Mouse (Mus musculus): ENCODE data around the gene Sdhc. TPM values are rescaled to one million over a fixed set of nuclear protein-coding genes. Genes with fewer than 3 reads are reported as not detected.
A peak's percentile ranks its signal among the peaks of the same experiment; 100 is the strongest.

The Sdhc gene
- polyA plus RNA-seq, 1 experiment from 2014 or later = 228 TPM

GRCm38 (mm10) chr1:171121839-171122238 lies 28.6 kb downstream of the Sdhc start:
- ATAC-seq (ENCODE audit: low FRiP score, low read depth) = no peak
- no peaks in the 10 kb centered on the region for H3K27me3 ChIP-seq (replicated peaks)
- no peaks in the 10 kb centered on the region for H3K4me1 ChIP-seq
- no peaks in the 10 kb centered on the region for H3K36me3 ChIP-seq
- H3K4me2 ChIP-seq (replicated peaks) = no peak overlapping the region
- H3K27ac ChIP-seq = no peak overlapping the region
- H3K9ac ChIP-seq = no peak overlapping the region
- WGBS = 52% methylated on average over 5 of the region's 5 CpGs
- H3K9me3 ChIP-seq = no peaks in the 10 kb centered on the region
- no peak overlapping the region for H3K4me3 ChIP-seq

- Histone ChIP-seq H3K27me3 (replicated peaks) (no peaks in the 10 kb centered on the region), H3K9ac (no peak overlapping the region), H3K4me1 (no peaks in the 10 kb centered on the region), H3K9me3 (no peaks in the 10 kb centered on the region), H3K36me3 (no peaks in the 10 kb centered on the region), H3K27ac (no peak overlapping the region), H3K4me2 (replicated peaks) (no peak overlapping the region), H3K4me3 (no peak overlapping the region)
- 60% methylated on average over 3 of the region's 3 CpGs for WGBS
- ATAC-seq (ENCODE audit: low FRiP score, low read depth) = no peak
These were observed 29.5 kb downstream of the Sdhc start for GRCm38 (mm10) chr1:171120893-171121292.

- WGBS = 88% methylated on average over 14 of the region's 14 CpGs
- H3K4me2 ChIP-seq (replicated peaks) = no peak overlapping the region
These were observed 31.0 kb downstream of the Sdhc start for GRCm38 (mm10) chr1:171119405-171119804.

GRCm38 (mm10) chr1:171118996-171119395 lies 31.4 kb downstream of the Sdhc start:
- Histone ChIP-seq H3K4me3 (no peak overlapping the region), H3K4me2 (replicated peaks) (no peak overlapping the region), H3K27me3 (replicated peaks) (no peaks in the 10 kb centered on the region), H3K9me3 (no peaks in the 10 kb centered on the region), H3K4me1 (0 out of 2 replicates have a peak, but pooled peaks cover under 1% of the 10 kb centered on the region), H3K36me3 (no peaks in the 10 kb centered on the region), H3K9ac (no peak overlapping the region), H3K27ac (no peak overlapping the region)
- 91% methylated on average over 5 of the region's 5 CpGs for WGBS
- ATAC-seq (ENCODE audit: low FRiP score, low read depth) = no peak

More at GRCm38 (mm10) chr1:171119405-171119804, 31.0 kb downstream of the Sdhc start:
- no peak for ATAC-seq (ENCODE audit: low FRiP score, low read depth)
- no peaks in the 10 kb centered on the region for H3K36me3 ChIP-seq
- no peaks in the 10 kb centered on the region for H3K4me1 ChIP-seq
- H3K9me3 ChIP-seq = no peaks in the 10 kb centered on the region
- H3K9ac ChIP-seq = no peak overlapping the region
- no peaks in the 10 kb centered on the region for H3K27me3 ChIP-seq (replicated peaks)
- no peak overlapping the region for H3K27ac ChIP-seq
- no peak overlapping the region for H3K4me3 ChIP-seq

- 15% methylated on average over 4 of the region's 4 CpGs for WGBS
- H3K4me2 ChIP-seq (replicated peaks) = no peak overlapping the region
- H3K9me3 ChIP-seq = no peaks in the 10 kb centered on the region
- no peak overlapping the region for H3K9ac ChIP-seq
- no peaks in the 10 kb centered on the region for H3K27me3 ChIP-seq (replicated peaks)
- no peak overlapping the region for H3K4me3 ChIP-seq
- H3K4me1 ChIP-seq = peaks cover 7% of the 10 kb centered on the region; the same call in 1 of the 2 replicates
- no peaks in the 10 kb centered on the region for H3K36me3 ChIP-seq
- peak; percentile 31; the same call in 1 of the 2 replicates for ATAC-seq (ENCODE audit: low FRiP score, low read depth)
- H3K27ac ChIP-seq = no peak overlapping the region
These were observed 32.1 kb downstream of the Sdhc start for GRCm38 (mm10) chr1:171118269-171118684.

- Histone ChIP-seq H3K36me3 (no peaks in the 10 kb centered on the region), H3K4me3 (no peak overlapping the region), H3K9ac (no peak overlapping the region), H3K4me2 (replicated peaks) (no peak overlapping the region), H3K4me1 (peaks cover 11% of the 10 kb centered on the region), H3K27me3 (replicated peaks) (no peaks in the 10 kb centered on the region), H3K9me3 (no peaks in the 10 kb centered on the region), H3K27ac (no peak overlapping the region)
- ATAC-seq (ENCODE audit: low FRiP score, low read depth) = no peak
- WGBS = 75% methylated on average over 4 of the region's 4 CpGs
These were observed 34.1 kb downstream of the Sdhc start for GRCm38 (mm10) chr1:171116280-171116679.

- Histone ChIP-seq H3K27me3 (replicated peaks) (no peaks in the 10 kb centered on the region), H3K9ac (peak within 1 kb of the TSS; percentile 62), H3K4me1 (peaks cover 15% of the 10 kb centered on the region), H3K9me3 (no peaks in the 10 kb centered on the region), H3K27ac (no peak within 1 kb of the TSS), H3K4me2 (replicated peaks) (peak within 1 kb of the TSS; percentile 69), H3K4me3 (peak within 1 kb of the TSS; percentile 42), H3K36me3 (no peaks in the 10 kb centered on the region)
- 2% methylated on average over 24 of the region's 24 CpGs for whole genome bisulfite sequencing
- ATAC-seq (ENCODE audit: low FRiP score, low read depth) = peak; percentile 19
These were observed 36.5 kb downstream of the Sdhc start, which contains the start of gene Cfap126 for GRCm38 (mm10) chr1:171113873-171114299. Gene Cfap126, plus strand, starts transcription at chr1:171113918.

GRCm38 (mm10) chr1:171112986-171113385 lies 37.4 kb downstream of the Sdhc start:
- Histone ChIP-seq H3K36me3 (no peaks in the 10 kb centered on the region), H3K27ac (no peak overlapping the region), H3K4me3 (no peak overlapping the region), H3K9me3 (no peaks in the 10 kb centered on the region), H3K4me2 (replicated peaks) (no peak overlapping the region; the same call in 1 of the 2 replicates), H3K4me1 (peaks cover 15% of the 10 kb centered on the region), H3K9ac (no peak overlapping the region), H3K27me3 (replicated peaks) (no peaks in the 10 kb centered on the region)
- ATAC-seq (ENCODE audit: low FRiP score, low read depth) = no peak
- WGBS = 81% methylated on average over 4 of the region's 4 CpGs

GRCm38 (mm10) chr1:171111781-171112575 lies 38.4 kb downstream of the Sdhc start:
- H3K36me3 ChIP-seq = no peaks in the 10 kb centered on the region
- H3K27me3 ChIP-seq (replicated peaks) = no peaks in the 10 kb centered on the region
- H3K9ac ChIP-seq = 0 out of 2 replicates have a peak overlapping the region, but pooled peaks have one; percentile 38
- H3K4me3 ChIP-seq = peak overlapping the region; percentile 47
- no peaks in the 10 kb centered on the region for H3K9me3 ChIP-seq
- peak overlapping the region; percentile 64 for H3K4me2 ChIP-seq (replicated peaks)
- ATAC-seq (ENCODE audit: low FRiP score, low read depth) = 0 out of 2 replicates have a peak, but pooled peaks have one; percentile 11
- no peak overlapping the region for H3K27ac ChIP-seq
- H3K4me1 ChIP-seq = peaks cover 15% of the 10 kb centered on the region
- 3% methylated on average over 15 of the region's 15 CpGs for WGBS

- under 1% methylated on average over 38 of the region's 38 CpGs for WGBS
- H3K27ac ChIP-seq = 0 out of 2 replicates have a peak overlapping the region, but pooled peaks have one; percentile 3
- no peaks in the 10 kb centered on the region for H3K36me3 ChIP-seq
These were observed 39.2 kb downstream of the Sdhc start for GRCm38 (mm10) chr1:171111020-171111780.

GRCm38 (mm10) chr1:171110659-171111019 lies 39.8 kb downstream of the Sdhc start:
- Histone ChIP-seq H3K4me2 (replicated peaks) (peak overlapping the region; percentile 64), H3K4me3 (peak overlapping the region; percentile 47), H3K27ac (0 out of 2 replicates have a peak overlapping the region, but pooled peaks have one; percentile 3), H3K4me1 (peaks cover 15% of the 10 kb centered on the region), H3K27me3 (replicated peaks) (no peaks in the 10 kb centered on the region), H3K9me3 (no peaks in the 10 kb centered on the region), H3K9ac (peak overlapping the region; percentile 48), H3K36me3 (no peaks in the 10 kb centered on the region)
- peak; percentile 55 for ATAC-seq (ENCODE audit: low FRiP score, low read depth)
- WGBS = 12% methylated on average over 15 of the region's 15 CpGs

More at GRCm38 (mm10) chr1:171111020-171111780, 39.2 kb downstream of the Sdhc start:
- peak overlapping the region; percentile 47 for H3K4me3 ChIP-seq
- H3K9me3 ChIP-seq = no peaks in the 10 kb centered on the region
- H3K4me2 ChIP-seq (replicated peaks) = peak overlapping the region; percentile 64
- H3K4me1 ChIP-seq = peaks cover 15% of the 10 kb centered on the region
- H3K27me3 ChIP-seq (replicated peaks) = no peaks in the 10 kb centered on the region
- peak; percentile 90 for ATAC-seq (ENCODE audit: low FRiP score, low read depth)
- H3K9ac ChIP-seq = peak overlapping the region; percentile 48

- no peak overlapping the region; the same call in 1 of the 2 replicates for H3K4me2 ChIP-seq (replicated peaks)
- H3K9me3 ChIP-seq = no peaks in the 10 kb centered on the region
- no peak overlapping the region for H3K9ac ChIP-seq
- no peak overlapping the region for H3K27ac ChIP-seq
- no peak for ATAC-seq (ENCODE audit: low FRiP score, low read depth)
- H3K36me3 ChIP-seq = no peaks in the 10 kb centered on the region
- peaks cover 15% of the 10 kb centered on the region for H3K4me1 ChIP-seq
- H3K27me3 ChIP-seq (replicated peaks) = no peaks in the 10 kb centered on the region
- H3K4me3 ChIP-seq = no peak overlapping the region
- 36% methylated on average over 9 of the region's 9 CpGs for WGBS
These were observed 40.8 kb downstream of the Sdhc start for GRCm38 (mm10) chr1:171109620-171110019.
